Mouse (Mus musculus) stomach, postnatal 0 days (tissue): Measurements from ENCODE around the gene Cyp39a1. TPM values are rescaled to one million over a fixed set of nuclear protein-coding genes. Genes with fewer than 3 reads are reported as not detected.
A peak's percentile ranks its signal among the peaks of the same experiment; 100 is the strongest.

ENCODE experiments used
- ATAC-seq: fragments of 200-750 bp; cut with Nextera tagmentation; 2 replicates; pipeline ENCODE4 v1.8.0; 2017; ENCODE audit not compliant: low FRiP score, low TSS enrichment
- DNase-seq: peaks from one replicate; pipeline ENCODE4 v3.0.0-alpha.2; 2016; ENCODE audit warnings: low spot score
- H3K27ac ChIP-seq: fragments of 300-500 bp; sonication (generic); replicated peaks from 2 replicates; pipeline ENCODE4 v1.5.1; 2014; ENCODE audit warnings: mild to moderate bottlenecking, control low read depth
- H3K27me3 ChIP-seq: fragments of 300-500 bp; sonication (generic); 2 replicates; pipeline ENCODE4 v1.6.1; 2014; ENCODE audit warnings: low read length; ENCODE audit not compliant: control insufficient read depth, insufficient read depth
- H3K36me3 ChIP-seq: fragments of 300-500 bp; sonication (generic); 2 replicates; pipeline ENCODE4 v1.6.1; 2014; ENCODE audit warnings: low read length, mixed read lengths; ENCODE audit not compliant: control insufficient read depth, insufficient read depth
- H3K4me1 ChIP-seq: fragments of 300-500 bp; sonication (generic); replicated peaks from 2 replicates; pipeline ENCODE4 v1.6.1; 2014; ENCODE audit warnings: antibody characterized with exemption; ENCODE audit not compliant: control insufficient read depth, insufficient read depth
- H3K4me2 ChIP-seq: fragments of 300-500 bp; sonication (generic); replicated peaks from 2 replicates; pipeline ENCODE4 v1.6.1; 2014; ENCODE audit warnings: low read depth, mild to moderate bottlenecking, control low read depth, moderate library complexity
- H3K4me3 ChIP-seq: fragments of 300-500 bp; sonication (generic); 2 replicates; pipeline ENCODE4 v1.5.1; 2014; ENCODE audit warnings: low read depth, low read length, control low read depth
- H3K9ac ChIP-seq: fragments of 300-500 bp; sonication (generic); 2 replicates; pipeline ENCODE4 v1.6.1; 2014; ENCODE audit warnings: mild to moderate bottlenecking, low read length, control low read depth, mixed read lengths
- H3K9me3 ChIP-seq: fragments of 300-500 bp; sonication (generic); 2 replicates; pipeline ENCODE4 v1.6.1; 2016; ENCODE audit warnings: low read length; ENCODE audit not compliant: control insufficient read depth
- CTCF ChIP-seq: IDR thresholded peaks from 2 replicates; pipeline ENCODE4 v1.5.1; 2016; ENCODE audit warnings: antibody characterized with exemption, low read depth, mild to moderate bottlenecking, moderate library complexity
- EP300 ChIP-seq: optimal IDR thresholded peaks from 2 replicates; pipeline ENCODE3; 2016; ENCODE audit warnings: antibody characterized with exemption
- WGBS: fragments of 180-500 bp; shearing (Covaris S2); extraction: QIAGEN DNeasy Blood & Tissue Kit; methylation state at CpG from one replicate; pipeline ENCODE4 v1.1.7; 2014; 5-methylcytosine and 5-hydroxymethylcytosine counted together
- polyA plus RNA-seq: library from polyadenylated mRNA; unstranded; fragments of >200 nt; fragmentation: Nextera tagmentation; extraction: Ambion mirVana; gene quantifications from 2 replicates; pipeline ENCODE4 v1.2.1, GENCODE M21; 2015

Cyp39a1 gene
- polyA plus RNA-seq, result 14.0 and 14.4 TPM in 2 replicates

- WGBS, result 0% methylated on average over 17 of the region's 17 CpGs
- Histone ChIP-seq H3K27ac (peak within 1 kb of the TSS; percentile 58; the same call in 1 of the 2 replicates), H3K4me2 (peak within 1 kb of the TSS; percentile 95), H3K9me3 (no peaks in the 10 kb centered on the region), H3K27me3 (no peaks in the 10 kb centered on the region), H3K4me1 (peaks cover 2% of the 10 kb centered on the region; the same call in 1 of the 2 replicates), H3K9ac (peak within 1 kb of the TSS; percentile 72), H3K4me3 (peak within 1 kb of the TSS; percentile 79), H3K36me3 (no peaks in the 10 kb centered on the region)
- TF ChIP-seq CTCF (no peak), EP300 (no peak)
- ATAC-seq (no peak), DNase-seq (no peak)
These were observed at the start of gene Cyp39a1 for GRCm38 (mm10) chr17:43667290-43667843. Cyp39a1 (plus strand) TSS chr17:43667425.

GRCm38 (mm10) chr17:43619156-43619555 is 48.1 kb upstream of the Cyp39a1 start:
- Histone ChIP-seq H3K27ac (no peak overlapping the region), H3K4me2 (no peak overlapping the region), H3K9me3 (no peaks in the 10 kb centered on the region), H3K4me1 (no peaks in the 10 kb centered on the region), H3K4me3 (no peak overlapping the region), H3K27me3 (no peaks in the 10 kb centered on the region), H3K36me3 (no peaks in the 10 kb centered on the region), H3K9ac (no peak overlapping the region)
- no peak for TF ChIP-seq EP300
- no peak for TF ChIP-seq CTCF
- WGBS, result 76% methylated on average over 9 of the region's 9 CpGs
- DNase-seq (no peak), ATAC-seq (no peak)

GRCm38 (mm10) chr17:43622076-43622475 is 45.1 kb upstream of the Cyp39a1 start:
- Histone ChIP-seq H3K4me3 (no peak overlapping the region), H3K9ac (no peak overlapping the region), H3K27me3 (no peaks in the 10 kb centered on the region), H3K36me3 (no peaks in the 10 kb centered on the region), H3K4me1 (no peaks in the 10 kb centered on the region), H3K27ac (no peak overlapping the region), H3K9me3 (no peaks in the 10 kb centered on the region), H3K4me2 (no peak overlapping the region)
- ATAC-seq (no peak), DNase-seq (no peak)
- WGBS, result 81% methylated on average over 10 of the region's 10 CpGs
- TF ChIP-seq CTCF (no peak), EP300 (no peak)

DNA sequence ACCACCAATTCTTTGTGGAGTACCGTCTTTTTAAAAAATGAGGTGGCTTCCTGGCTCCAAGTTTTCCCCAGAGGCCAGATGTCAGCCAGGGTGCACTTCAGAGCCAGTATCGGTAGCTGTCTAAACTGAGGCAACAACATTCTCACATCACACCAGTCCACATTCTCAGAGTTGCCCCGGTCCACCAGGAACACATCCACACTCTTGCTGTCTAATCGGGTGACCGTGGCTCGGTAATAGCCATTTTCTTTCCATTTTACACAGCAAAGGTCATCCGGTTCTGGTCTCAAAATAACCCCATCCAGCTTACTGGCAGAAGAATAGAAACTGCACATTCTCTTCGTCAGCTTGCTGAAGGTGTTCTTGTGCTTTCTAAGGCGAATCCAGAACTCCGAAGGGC is 39.0 kb upstream of the Cyp39a1 start:
- TF ChIP-seq CTCF, result no peak
- TF ChIP-seq EP300, result no peak
- Histone ChIP-seq H3K4me3 (no peak overlapping the region), H3K36me3 (no peaks in the 10 kb centered on the region), H3K9me3 (no peaks in the 10 kb centered on the region), H3K4me2 (no peak overlapping the region), H3K4me1 (peaks cover 4% of the 10 kb centered on the region), H3K9ac (no peak overlapping the region), H3K27me3 (peaks cover 7% of the 10 kb centered on the region), H3K27ac (no peak overlapping the region)
- 91% methylated on average over 10 of the region's 10 CpGs for WGBS
- ATAC-seq (no peak), DNase-seq (no peak)

- Histone ChIP-seq H3K9ac (no peak overlapping the region), H3K27me3 (peaks cover 7% of the 10 kb centered on the region), H3K4me1 (peaks cover 4% of the 10 kb centered on the region), H3K4me3 (peak overlapping the region; percentile 32; the same call in 1 of the 2 replicates), H3K27ac (no peak overlapping the region), H3K4me2 (peak overlapping the region; percentile 52), H3K9me3 (no peaks in the 10 kb centered on the region), H3K36me3 (no peaks in the 10 kb centered on the region)
- DNase-seq, result no peak
- ATAC-seq, result no peak
- WGBS, result 25% methylated on average over 24 of the region's 24 CpGs
- TF ChIP-seq CTCF (no peak), EP300 (no peak)
These were observed 38.2 kb upstream of the Cyp39a1 start for GRCm38 (mm10) chr17:43629026-43629495.
